Mouse (Mus musculus): ENCODE data around the gene Enah. TPM values are rescaled to one million over a fixed set of nuclear protein-coding genes. Genes with fewer than 3 reads are reported as not detected.

The Enah gene
- polyA plus RNA-seq (2015; fragmentation: Nextera tagmentation; extraction: Ambion mirVana), result 35.0 and 37.3 TPM in 2 replicates

- no peaks in the 10 kb centered on the region for H3K9me3 ChIP-seq (replicated peaks)
- WGBS, result under 1% methylated on average over 51 of the region's 109 CpGs
- H3K4me1 ChIP-seq, result peaks cover 32% of the 10 kb centered on the region
- ATAC-seq, result peak; percentile 79
- 0 out of 2 replicates have a peak, but pooled peaks cover under 1% of the 10 kb centered on the region for H3K36me3 ChIP-seq (ENCODE audit: poor library complexity, severe bottlenecking)
- no peaks in the 10 kb centered on the region for H3K27me3 ChIP-seq
- peak within 1 kb of the TSS; percentile 98 for H3K27ac ChIP-seq
- H3K4me3 ChIP-seq, result peak within 1 kb of the TSS; percentile 79
- H3K4me2 ChIP-seq, result peak within 1 kb of the TSS; percentile 71
- peak within 1 kb of the TSS; percentile 91 for H3K9ac ChIP-seq
These were observed at the start of gene Enah for GRCm38 (mm10) chr1:182019926-182020801. Enah (minus strand) TSS chr1:182019990.

DNA sequence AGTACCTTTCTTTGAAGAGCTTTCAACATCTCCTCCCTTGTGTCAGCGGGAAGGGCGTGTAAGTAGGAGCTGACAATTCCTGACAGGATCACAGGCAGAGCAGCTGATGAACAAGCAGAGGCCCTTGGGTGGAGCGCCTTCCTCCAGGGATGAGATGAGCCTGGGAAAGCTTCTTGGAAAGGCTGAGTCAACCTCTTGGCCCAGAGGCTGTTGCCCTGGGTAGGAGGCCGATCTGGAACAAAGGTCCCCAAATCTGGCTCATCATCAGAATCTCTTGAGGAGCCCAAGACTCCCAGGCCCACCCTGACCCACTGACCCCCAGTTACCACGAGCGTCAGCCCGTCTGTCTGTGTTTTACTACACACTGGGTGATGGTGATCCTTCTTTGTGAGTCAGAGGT is 48.3 kb upstream of the Enah start:
- Histone ChIP-seq H3K9me3 (replicated peaks) (no peaks in the 10 kb centered on the region), H3K9ac (no peak overlapping the region), H3K27me3 (no peaks in the 10 kb centered on the region), H3K4me1 (no peaks in the 10 kb centered on the region), H3K4me3 (no peak overlapping the region), H3K4me2 (no peak overlapping the region), H3K36me3 (ENCODE audit: poor library complexity, severe bottlenecking) (no peaks in the 10 kb centered on the region), H3K27ac (no peak overlapping the region)
- ATAC-seq, result no peak
- WGBS, result 84% methylated on average over 7 of the region's 7 CpGs

GRCm38 (mm10) chr1:182066527-182067465 is 47.0 kb upstream of the Enah start:
- Histone ChIP-seq H3K27me3 (no peaks in the 10 kb centered on the region), H3K4me3 (no peak overlapping the region), H3K4me2 (no peak overlapping the region), H3K9me3 (replicated peaks) (no peaks in the 10 kb centered on the region), H3K9ac (no peak overlapping the region), H3K4me1 (no peaks in the 10 kb centered on the region), H3K27ac (no peak overlapping the region), H3K36me3 (ENCODE audit: poor library complexity, severe bottlenecking) (no peaks in the 10 kb centered on the region)
- 75% methylated on average over 9 of the region's 9 CpGs for WGBS
- no peak for ATAC-seq

DNA sequence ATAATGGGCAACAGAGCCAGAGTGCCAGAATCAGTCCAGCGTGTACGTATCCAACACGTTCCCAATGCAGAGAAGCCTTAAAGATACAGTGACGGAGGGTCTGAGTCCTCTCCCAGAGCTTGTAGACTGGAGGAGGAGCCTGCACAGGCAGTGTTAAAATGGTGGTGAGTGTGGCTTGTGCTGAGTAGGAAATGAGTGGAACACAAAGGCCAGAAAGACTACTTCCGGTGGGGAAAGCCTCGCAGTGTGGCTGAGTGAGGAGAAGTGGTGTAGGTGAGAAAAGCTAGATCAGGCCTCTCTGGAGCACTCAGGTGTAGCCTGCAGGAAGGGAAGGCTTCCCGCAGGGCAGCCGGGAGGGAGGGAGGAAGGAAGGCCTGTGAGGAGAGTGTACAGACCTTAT is 43.9 kb upstream of the Enah start:
- Histone ChIP-seq H3K36me3 (ENCODE audit: poor library complexity, severe bottlenecking) (no peaks in the 10 kb centered on the region), H3K9ac (no peak overlapping the region), H3K27me3 (no peaks in the 10 kb centered on the region), H3K9me3 (replicated peaks) (no peaks in the 10 kb centered on the region), H3K27ac (no peak overlapping the region), H3K4me2 (no peak overlapping the region), H3K4me1 (no peaks in the 10 kb centered on the region), H3K4me3 (no peak overlapping the region)
- 74% methylated on average over 8 of the region's 8 CpGs for WGBS
- no peak for ATAC-seq

GRCm38 (mm10) chr1:182062801-182063200 is 43.0 kb upstream of the Enah start:
- Histone ChIP-seq H3K4me2 (no peak overlapping the region), H3K27me3 (no peaks in the 10 kb centered on the region), H3K27ac (no peak overlapping the region), H3K4me1 (no peaks in the 10 kb centered on the region), H3K4me3 (no peak overlapping the region), H3K9me3 (replicated peaks) (no peaks in the 10 kb centered on the region), H3K9ac (no peak overlapping the region), H3K36me3 (ENCODE audit: poor library complexity, severe bottlenecking) (no peaks in the 10 kb centered on the region)
- 97% methylated on average over 8 of the region's 8 CpGs for WGBS
- ATAC-seq, result no peak

GRCm38 (mm10) chr1:182061203-182061602 is 41.4 kb upstream of the Enah start:
- Histone ChIP-seq H3K27me3 (no peaks in the 10 kb centered on the region), H3K27ac (no peak overlapping the region), H3K9me3 (replicated peaks) (no peaks in the 10 kb centered on the region), H3K9ac (no peak overlapping the region), H3K4me3 (no peak overlapping the region), H3K36me3 (ENCODE audit: poor library complexity, severe bottlenecking) (no peaks in the 10 kb centered on the region), H3K4me1 (no peaks in the 10 kb centered on the region), H3K4me2 (no peak overlapping the region)
- WGBS, result 94% methylated on average over 4 of the region's 4 CpGs
- no peak for ATAC-seq

DNA sequence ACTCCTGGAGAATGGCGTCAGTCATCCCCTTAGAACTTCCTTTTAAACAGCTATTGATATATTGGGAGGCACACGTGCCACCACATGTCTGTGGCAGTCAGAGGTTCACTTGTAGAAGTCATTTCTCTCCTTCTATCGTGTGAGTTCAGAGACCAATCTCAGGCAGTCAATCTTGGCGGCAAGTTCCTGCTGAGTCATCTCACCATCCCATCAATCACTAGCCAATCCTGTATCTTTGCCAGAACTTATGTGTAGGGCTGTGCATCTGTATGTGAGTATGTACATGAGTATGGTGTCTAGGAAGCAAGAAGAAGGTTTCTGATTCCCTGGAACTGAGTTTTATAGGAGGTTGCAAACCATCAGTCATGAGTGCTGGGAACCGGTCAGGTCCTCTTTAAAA is 40.0 kb upstream of the Enah start:
- WGBS, result 87% methylated on average over 5 of the region's 5 CpGs
- Histone ChIP-seq H3K9me3 (replicated peaks) (no peaks in the 10 kb centered on the region), H3K27me3 (no peaks in the 10 kb centered on the region), H3K27ac (no peak overlapping the region), H3K36me3 (ENCODE audit: poor library complexity, severe bottlenecking) (no peaks in the 10 kb centered on the region), H3K4me1 (no peaks in the 10 kb centered on the region), H3K4me3 (no peak overlapping the region), H3K9ac (no peak overlapping the region), H3K4me2 (no peak overlapping the region)
- ATAC-seq, result no peak

GRCm38 (mm10) chr1:182057998-182058397 is 38.2 kb upstream of the Enah start:
- Histone ChIP-seq H3K36me3 (ENCODE audit: poor library complexity, severe bottlenecking) (no peaks in the 10 kb centered on the region), H3K27me3 (no peaks in the 10 kb centered on the region), H3K27ac (no peak overlapping the region), H3K9ac (no peak overlapping the region), H3K9me3 (replicated peaks) (no peaks in the 10 kb centered on the region), H3K4me2 (no peak overlapping the region), H3K4me1 (peaks cover 2% of the 10 kb centered on the region; the same call in 1 of the 2 replicates), H3K4me3 (no peak overlapping the region)
- WGBS, result 84% methylated on average over 6 of the region's 6 CpGs
- no peak for ATAC-seq

DNA sequence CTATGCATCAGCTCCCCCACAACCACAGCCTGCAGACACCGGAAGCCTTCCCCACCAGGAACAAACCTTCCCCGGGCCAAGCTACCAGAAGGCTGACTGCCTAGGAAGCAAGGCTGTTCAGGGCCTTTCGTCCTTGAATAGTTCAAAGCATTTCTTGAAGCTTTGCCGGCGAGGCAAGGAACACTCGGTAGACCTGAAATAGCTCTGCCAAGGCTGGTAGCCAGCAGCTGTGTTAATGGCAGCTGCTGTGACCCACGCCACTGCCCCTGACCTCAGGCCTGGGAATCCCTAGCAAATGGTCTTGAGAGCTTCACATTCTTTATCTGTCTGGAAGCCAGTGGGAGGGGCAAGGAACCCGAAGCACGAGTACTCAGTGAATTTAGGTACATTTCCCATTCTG is 35.3 kb upstream of the Enah start:
- 73% methylated on average over 9 of the region's 9 CpGs for WGBS
- Histone ChIP-seq H3K4me3 (no peak overlapping the region), H3K4me2 (no peak overlapping the region), H3K9ac (no peak overlapping the region), H3K36me3 (ENCODE audit: poor library complexity, severe bottlenecking) (no peaks in the 10 kb centered on the region), H3K27me3 (no peaks in the 10 kb centered on the region), H3K27ac (no peak overlapping the region), H3K9me3 (replicated peaks) (no peaks in the 10 kb centered on the region), H3K4me1 (peaks cover 4% of the 10 kb centered on the region; the same call in 1 of the 2 replicates)
- no peak for ATAC-seq

- Histone ChIP-seq H3K4me3 (no peak overlapping the region), H3K27ac (no peak overlapping the region), H3K27me3 (no peaks in the 10 kb centered on the region), H3K9ac (no peak overlapping the region), H3K4me1 (peaks cover 4% of the 10 kb centered on the region; the same call in 1 of the 2 replicates), H3K4me2 (no peak overlapping the region), H3K9me3 (replicated peaks) (no peaks in the 10 kb centered on the region), H3K36me3 (ENCODE audit: poor library complexity, severe bottlenecking) (no peaks in the 10 kb centered on the region)
- no peak for ATAC-seq
- WGBS, result 89% methylated on average over 6 of the region's 6 CpGs
These were observed 34.9 kb upstream of the Enah start for GRCm38 (mm10) chr1:182054651-182055050.

DNA sequence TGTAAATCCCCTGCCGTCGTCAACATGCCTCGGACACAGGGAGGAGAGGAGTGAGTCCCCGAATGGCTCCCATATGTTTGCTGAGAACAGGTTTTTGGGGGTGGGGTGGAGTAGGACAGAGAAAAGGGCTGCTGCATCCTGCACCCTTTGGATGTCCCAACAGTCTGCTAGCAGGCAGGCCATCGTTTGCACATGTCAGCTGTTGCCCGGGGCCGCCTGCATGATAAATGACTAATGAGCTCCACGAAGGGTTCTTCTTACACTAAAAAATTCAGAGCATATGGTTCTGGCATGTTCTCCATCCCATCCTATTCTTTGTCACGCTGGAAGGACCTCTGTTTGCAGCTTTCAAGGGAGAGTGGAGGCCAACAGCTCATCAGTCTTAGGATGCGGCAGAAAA is 33.2 kb upstream of the Enah start:
- Histone ChIP-seq H3K4me3 (no peak overlapping the region), H3K27ac (no peak overlapping the region)

GRCm38 (mm10) chr1:182052385-182052784 is 32.6 kb upstream of the Enah start:
- Histone ChIP-seq H3K4me1 (peaks cover 4% of the 10 kb centered on the region; the same call in 1 of the 2 replicates), H3K36me3 (ENCODE audit: poor library complexity, severe bottlenecking) (no peaks in the 10 kb centered on the region), H3K27ac (no peak overlapping the region), H3K9ac (no peak overlapping the region), H3K4me2 (no peak overlapping the region), H3K27me3 (no peaks in the 10 kb centered on the region), H3K9me3 (replicated peaks) (no peaks in the 10 kb centered on the region), H3K4me3 (no peak overlapping the region)
- ATAC-seq, result no peak
- 85% methylated on average over 7 of the region's 7 CpGs for WGBS

More for the DNA sequence above, 33.2 kb upstream of the Enah start:
- Histone ChIP-seq H3K27me3 (no peaks in the 10 kb centered on the region), H3K9ac (no peak overlapping the region), H3K36me3 (ENCODE audit: poor library complexity, severe bottlenecking) (no peaks in the 10 kb centered on the region), H3K9me3 (replicated peaks) (no peaks in the 10 kb centered on the region), H3K4me2 (no peak overlapping the region), H3K4me1 (peaks cover 4% of the 10 kb centered on the region; the same call in 1 of the 2 replicates)
- no peak for ATAC-seq
- 48% methylated on average over 10 of the region's 10 CpGs for WGBS
